Mouse (Mus musculus): ENCODE data around the gene A830031A19Rik.

DNA sequence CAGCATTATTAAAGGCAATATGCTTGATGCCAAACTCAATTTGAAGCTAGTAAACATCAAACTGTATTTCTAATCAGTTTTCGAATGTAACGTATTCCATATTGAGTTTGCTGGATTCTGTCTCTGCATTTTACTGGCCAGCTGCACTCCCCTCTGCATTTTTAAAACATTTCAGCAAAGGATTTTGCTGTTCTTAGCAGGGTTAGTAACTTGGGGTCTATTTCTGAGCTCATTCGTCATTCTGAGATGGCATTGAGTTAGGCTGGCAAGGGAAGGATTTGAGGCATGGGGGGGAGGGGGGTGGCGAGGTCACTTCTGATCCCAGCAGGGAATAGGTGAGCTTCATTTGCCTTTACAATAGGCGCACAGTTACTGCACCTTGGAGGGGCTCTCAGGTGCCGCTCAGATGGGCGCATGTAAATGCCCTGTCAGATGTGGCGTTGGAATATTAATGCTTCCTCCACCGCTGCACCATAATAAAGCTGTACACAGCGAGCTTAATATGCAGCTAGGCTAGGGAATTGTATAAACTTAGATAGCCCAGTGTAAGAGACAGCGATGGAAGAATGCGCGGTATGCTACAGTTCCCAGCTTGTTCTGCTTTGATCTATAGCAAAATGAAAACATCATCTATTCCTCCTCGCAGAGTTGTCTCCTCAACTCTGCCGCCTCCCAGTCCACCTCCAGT is 16.7 kb upstream of the A830031A19Rik start:
- no peak for TF ChIP-seq GATA2 (IDR thresholded peaks at IDR 0.05; ENCODE audit: borderline replicate concordance, low read depth, low read length)
- TF ChIP-seq CTCF (IDR thresholded peaks at IDR 0.05; ENCODE audit: low read depth, low read length), result no peak
- no peak for TF ChIP-seq GATA1 (IDR thresholded peaks at IDR 0.05; ENCODE audit: borderline replicate concordance, low read length)
- TF ChIP-seq POLR2AphosphoS5 (IDR thresholded peaks at IDR 0.05; ENCODE audit: insufficient replicate concordance, low read depth, low read length), result no peak
- TF ChIP-seq TAL1 (conservative IDR thresholded peaks at IDR 0.05; ENCODE audit: low read depth, low read length), result no peak

All from G1E (cell line).